Mouse (Mus musculus) cerebellum, postnatal 25 days (tissue): Measurements from ENCODE around the gene Srebf2.
"Not testable (repeated sequence)": the region's sequence is repeated elsewhere in the genome, so short reads cannot be mapped to it uniquely, and the experiment has no call there.

Source experiments
- DNase-seq, 2 experiments: peaks; one replicate each; pipeline ENCODE4 v3.0.0; 2021; ENCODE audit warnings: mixed read lengths in 2 of 2

The Srebf2 gene

GRCm38 (mm10) chr15:82229542-82230045 is 82.6 kb downstream of the Srebf2 start:
- DNase-seq, result no peak

- no peak for DNase-seq
Observed at GRCm38 (mm10) chr15:82230098-82230611, 83.2 kb downstream of the Srebf2 start.

GRCm38 (mm10) chr15:82231100-82231499 is 84.1 kb downstream of the Srebf2 start:
- DNase-seq, result no peak

- peak; percentile 92 to 94 for DNase-seq
Observed at GRCm38 (mm10) chr15:82231591-82232378, 84.8 kb downstream of the Srebf2 start.

- no peak for DNase-seq
Observed at GRCm38 (mm10) chr15:82232651-82233050, 85.7 kb downstream of the Srebf2 start.

GRCm38 (mm10) chr15:82235661-82236060 is 88.7 kb downstream of the Srebf2 start:
- no peak for DNase-seq

GRCm38 (mm10) chr15:82236565-82236964 is 89.6 kb downstream of the Srebf2 start:
- peak; percentile 94 to 98 for DNase-seq

GRCm38 (mm10) chr15:82243311-82243710 is 96.3 kb downstream of the Srebf2 start:
- no peak for DNase-seq

GRCm38 (mm10) chr15:82243742-82244114 is 96.7 kb downstream of the Srebf2 start:
- DNase-seq, result no peak

- DNase-seq, result peak; percentile 96
Observed at GRCm38 (mm10) chr15:82244115-82244804, 97.3 kb downstream of the Srebf2 start, which contains the start of gene Cenpm. TSS of gene Cenpm (minus strand) at chr15:82244748.

GRCm38 (mm10) chr15:82244805-82245161 is 97.8 kb downstream of the Srebf2 start:
- DNase-seq, result not testable (repeated sequence)

- no peak for DNase-seq
Observed at GRCm38 (mm10) chr15:82247131-82247776, 100.3 kb downstream of the Srebf2 start.

- no peak for DNase-seq
Observed at GRCm38 (mm10) chr15:82251579-82251978, 104.6 kb downstream of the Srebf2 start.

- no peak for DNase-seq
Observed at GRCm38 (mm10) chr15:82252097-82252496, 105.1 kb downstream of the Srebf2 start, which contains the start of gene 1500009C09Rik. TSS of gene 1500009C09Rik (plus strand) at chr15:82252397.
